Mouse (Mus musculus): Measurements from ENCODE around the gene Lin52. TPM values are rescaled to one million over a fixed set of nuclear protein-coding genes. Genes with fewer than 3 reads are reported as not detected.

The Lin52 gene
- polyA plus RNA-seq, 1 experiment, result 24.5 TPM

GRCm38 (mm10) chr12:84481251-84481650 is 30.0 kb downstream of the Lin52 start:
- no peak for DNase-seq (ENCODE audit: low read depth)
- TF ChIP-seq POLR2A (IDR thresholded peaks at IDR 0.05; ENCODE audit: borderline replicate concordance, extremely low read depth, insufficient read depth, insufficient read length, poor library complexity, severe bottlenecking) (no peak), CTCF (IDR thresholded peaks at IDR 0.05; ENCODE audit: borderline replicate concordance, extremely low read depth, insufficient read depth, insufficient read length) (no peak)

DNA sequence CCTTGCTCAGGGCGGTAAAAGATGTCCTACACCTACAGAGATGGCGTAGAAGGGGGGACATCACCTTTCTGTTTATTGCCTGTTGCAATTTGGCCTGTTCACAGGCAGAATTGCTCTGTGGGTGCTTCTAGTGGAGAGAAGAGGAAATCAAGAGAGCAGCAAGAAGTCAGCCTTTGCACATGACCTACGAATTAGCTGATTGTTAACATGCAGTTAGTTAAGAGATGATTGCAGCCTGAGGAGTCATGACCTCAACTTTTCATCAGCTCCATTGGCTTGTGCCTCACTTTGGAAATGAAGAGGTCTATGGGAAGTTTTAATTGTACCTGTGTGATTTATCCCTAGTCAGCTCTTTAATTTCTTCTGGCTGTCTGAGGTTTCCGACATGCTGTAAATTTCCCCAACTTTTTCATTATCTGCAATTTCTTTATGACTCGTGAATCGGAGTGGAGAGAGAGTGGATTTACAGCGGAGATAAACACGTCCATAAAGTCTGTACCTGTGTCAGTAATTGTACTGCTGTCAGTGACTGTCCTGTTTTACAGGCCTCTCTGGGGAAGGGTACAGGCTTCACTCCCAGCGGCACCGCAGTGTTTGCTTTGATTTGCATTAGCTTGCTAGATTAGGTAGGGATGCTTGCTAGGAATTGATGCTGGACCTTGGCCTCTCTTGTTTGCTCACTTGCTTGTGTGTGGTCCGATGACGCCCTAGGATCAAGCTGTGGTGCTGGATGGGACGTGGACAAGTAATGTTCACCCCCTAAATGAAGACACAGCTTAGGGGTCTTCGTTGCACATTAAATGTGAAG is 31.8 kb downstream of the Lin52 start:
- TF ChIP-seq CTCF (IDR thresholded peaks at IDR 0.05; ENCODE audit: borderline replicate concordance, extremely low read depth, insufficient read depth, insufficient read length) (no peak), POLR2A (IDR thresholded peaks at IDR 0.05; ENCODE audit: borderline replicate concordance, extremely low read depth, insufficient read depth, insufficient read length, poor library complexity, severe bottlenecking) (no peak)
- DNase-seq (ENCODE audit: low read depth), result no peak

- DNase-seq (ENCODE audit: low read depth), result peak; percentile 87
- TF ChIP-seq CTCF (IDR thresholded peaks at IDR 0.05; ENCODE audit: borderline replicate concordance, extremely low read depth, insufficient read depth, insufficient read length) (no peak), POLR2A (IDR thresholded peaks at IDR 0.05; ENCODE audit: borderline replicate concordance, extremely low read depth, insufficient read depth, insufficient read length, poor library complexity, severe bottlenecking) (no peak)
Observed at GRCm38 (mm10) chr12:84487324-84488056, 36.3 kb downstream of the Lin52 start.

DNA sequence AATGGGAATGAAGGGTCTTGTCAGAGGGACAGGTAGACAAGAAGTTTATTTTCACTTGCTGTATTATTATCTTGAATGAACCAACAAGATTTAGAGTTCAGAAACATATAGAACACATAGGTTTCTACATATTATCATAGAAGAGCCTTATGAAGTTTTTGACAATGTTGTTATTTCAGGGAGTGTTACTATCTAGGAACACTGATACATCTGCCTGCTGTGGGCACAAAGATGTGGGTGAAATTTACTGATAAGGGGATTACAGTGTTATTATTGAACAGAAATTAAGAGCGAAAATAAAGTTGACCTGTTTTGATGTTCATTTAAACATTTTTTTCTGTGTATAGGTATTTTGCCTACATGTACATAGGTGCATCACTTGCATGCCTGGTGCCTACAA is 45.6 kb downstream of the Lin52 start:
- no peak for DNase-seq (ENCODE audit: low read depth)
- TF ChIP-seq CTCF (IDR thresholded peaks at IDR 0.05; ENCODE audit: borderline replicate concordance, extremely low read depth, insufficient read depth, insufficient read length) (no peak), POLR2A (IDR thresholded peaks at IDR 0.05; ENCODE audit: borderline replicate concordance, extremely low read depth, insufficient read depth, insufficient read length, poor library complexity, severe bottlenecking) (no peak)

DNA sequence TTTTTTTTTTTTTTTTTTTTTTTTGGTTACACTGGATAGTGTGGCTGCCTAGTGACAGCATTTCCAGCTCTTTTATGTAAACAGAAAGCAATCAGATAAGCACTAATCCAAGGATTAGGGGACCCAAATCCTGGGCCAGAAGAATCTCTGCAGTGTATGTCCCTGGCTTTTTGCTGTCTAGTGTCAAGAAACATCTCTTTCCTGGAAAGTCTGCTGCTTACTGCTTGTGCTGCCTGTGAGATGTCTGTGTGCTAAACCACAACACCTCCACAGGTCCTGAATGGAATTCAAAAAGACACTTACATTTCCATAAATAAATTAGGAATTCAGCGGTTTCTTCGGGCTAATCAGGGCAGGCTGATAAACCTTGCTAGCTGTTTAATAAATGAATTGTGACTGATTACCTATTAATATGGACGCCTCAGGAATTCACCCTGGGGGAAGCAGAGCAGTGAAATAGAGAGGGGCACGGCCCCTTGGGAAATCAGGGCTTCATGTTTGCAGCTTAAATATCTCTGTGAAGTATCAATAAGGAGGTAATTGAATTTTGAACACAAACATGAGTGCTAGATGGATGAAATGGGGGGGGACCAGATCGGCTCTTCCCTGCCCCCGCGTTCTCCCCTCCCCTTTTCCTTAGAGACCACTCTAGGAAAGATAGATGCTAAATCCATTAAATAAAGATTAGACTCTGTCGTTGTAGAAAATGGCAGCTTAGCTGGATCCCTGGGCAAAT is 49.5 kb downstream of the Lin52 start:
- DNase-seq (ENCODE audit: low read depth), result peak; percentile 81
- no peak for TF ChIP-seq POLR2A (IDR thresholded peaks at IDR 0.05; ENCODE audit: borderline replicate concordance, extremely low read depth, insufficient read depth, insufficient read length, poor library complexity, severe bottlenecking)
- TF ChIP-seq CTCF (IDR thresholded peaks at IDR 0.05; ENCODE audit: borderline replicate concordance, extremely low read depth, insufficient read depth, insufficient read length), result no peak

GRCm38 (mm10) chr12:84501278-84501677 is 50.1 kb downstream of the Lin52 start:
- DNase-seq (ENCODE audit: low read depth), result no peak
- no peak for TF ChIP-seq CTCF (IDR thresholded peaks at IDR 0.05; ENCODE audit: borderline replicate concordance, extremely low read depth, insufficient read depth, insufficient read length)
- no peak for TF ChIP-seq POLR2A (IDR thresholded peaks at IDR 0.05; ENCODE audit: borderline replicate concordance, extremely low read depth, insufficient read depth, insufficient read length, poor library complexity, severe bottlenecking)

- DNase-seq (ENCODE audit: low read depth), result no peak
- TF ChIP-seq POLR2A (IDR thresholded peaks at IDR 0.05; ENCODE audit: borderline replicate concordance, extremely low read depth, insufficient read depth, insufficient read length, poor library complexity, severe bottlenecking) (no peak), CTCF (IDR thresholded peaks at IDR 0.05; ENCODE audit: borderline replicate concordance, extremely low read depth, insufficient read depth, insufficient read length) (no peak)
Observed at GRCm38 (mm10) chr12:84506856-84507255, 55.6 kb downstream of the Lin52 start.

- DNase-seq (ENCODE audit: low read depth), result no peak
- TF ChIP-seq POLR2A (IDR thresholded peaks at IDR 0.05; ENCODE audit: borderline replicate concordance, extremely low read depth, insufficient read depth, insufficient read length, poor library complexity, severe bottlenecking) (no peak), CTCF (IDR thresholded peaks at IDR 0.05; ENCODE audit: borderline replicate concordance, extremely low read depth, insufficient read depth, insufficient read length) (no peak)
Observed at GRCm38 (mm10) chr12:84512016-84512415, 60.8 kb downstream of the Lin52 start.

DNA sequence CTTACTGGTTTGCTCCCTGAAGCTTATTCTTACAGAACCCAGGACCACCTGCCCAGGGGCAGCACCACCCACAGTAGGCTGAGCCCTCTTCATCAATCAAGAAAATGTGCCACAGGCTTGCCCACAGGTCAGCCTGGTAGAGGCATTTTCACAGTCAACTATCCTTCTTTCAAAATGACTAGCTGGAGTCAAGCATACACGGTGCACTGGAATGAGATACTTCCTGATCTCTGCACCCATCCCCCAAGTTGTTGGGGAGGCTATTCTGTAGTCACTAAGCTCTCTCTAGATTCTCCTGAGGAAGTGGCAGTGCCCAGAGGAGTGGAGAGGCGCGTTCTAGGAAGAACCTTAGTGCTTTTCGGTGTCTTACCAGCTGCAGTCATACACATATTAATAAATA is 64.3 kb downstream of the Lin52 start:
- no peak for TF ChIP-seq POLR2A (IDR thresholded peaks at IDR 0.05; ENCODE audit: borderline replicate concordance, extremely low read depth, insufficient read depth, insufficient read length, poor library complexity, severe bottlenecking)
- TF ChIP-seq CTCF (IDR thresholded peaks at IDR 0.05; ENCODE audit: borderline replicate concordance, extremely low read depth, insufficient read depth, insufficient read length), result no peak
- no peak for DNase-seq (ENCODE audit: low read depth)

GRCm38 (mm10) chr12:84516642-84517041 is 65.4 kb downstream of the Lin52 start:
- peak; percentile 22; the same call in 1 of the 2 replicates for TF ChIP-seq CTCF (IDR thresholded peaks at IDR 0.05; ENCODE audit: borderline replicate concordance, extremely low read depth, insufficient read depth, insufficient read length)
- TF ChIP-seq POLR2A (IDR thresholded peaks at IDR 0.05; ENCODE audit: borderline replicate concordance, extremely low read depth, insufficient read depth, insufficient read length, poor library complexity, severe bottlenecking), result no peak
- DNase-seq (ENCODE audit: low read depth), result no peak

- DNase-seq (ENCODE audit: low read depth), result no peak
- TF ChIP-seq CTCF (IDR thresholded peaks at IDR 0.05; ENCODE audit: borderline replicate concordance, extremely low read depth, insufficient read depth, insufficient read length) (no peak), POLR2A (IDR thresholded peaks at IDR 0.05; ENCODE audit: borderline replicate concordance, extremely low read depth, insufficient read depth, insufficient read length, poor library complexity, severe bottlenecking) (no peak)
Observed at GRCm38 (mm10) chr12:84518018-84518417, 66.8 kb downstream of the Lin52 start.
